In genomic region chr17:46772404-46773277, GRCm38 (mm10) we compare ENCODE assay signal across 8 mouse cellular contexts. TPM values are rescaled to one million over a fixed set of nuclear protein-coding genes. Genes with fewer than 3 reads are reported as not detected.
DNase-seq lines count a peak whose midpoint lies in the region; ATAC-seq and TF ChIP-seq lines count a peak whose summit lies in the region.

Gene 2310039H08Rik (plus strand): TSS chr17:46772635.

- peak within 1 kb of the TSS; percentile 92 for H3K4me2 ChIP-seq in forebrain, embryonic 15.5 days (replicated peaks)

- no peaks in the 10 kb centered on the region for H3K9me3 ChIP-seq in ES-Bruce4 (replicated peaks; ENCODE audit: control insufficient read depth, insufficient read depth, low read length, poor library complexity, severe bottlenecking)
- H3K9me3 ChIP-seq in forebrain, embryonic 15.5 days: no peaks in the 10 kb centered on the region

- H3K36me3 ChIP-seq in ES-Bruce4 (ENCODE audit: control insufficient read depth, insufficient read depth, low read length, poor library complexity, severe bottlenecking): peaks cover 27% of the 10 kb centered on the region
- peaks cover 31% of the 10 kb centered on the region for H3K36me3 ChIP-seq in forebrain, embryonic 15.5 days

- H3K27ac ChIP-seq in ES-Bruce4 (ENCODE audit: insufficient read depth, low read length): peak within 1 kb of the TSS; percentile 58
- H3K27ac ChIP-seq in forebrain, embryonic 15.5 days (replicated peaks): peak within 1 kb of the TSS; percentile 90

- no peak for TF ChIP-seq EP300 in ES-Bruce4 (IDR thresholded peaks at IDR 0.05; ENCODE audit: insufficient read depth, low read depth, low read length)

- intact Hi-C loops in heart, postnatal 25 days (cut with DNase I): no loop called here

- TF ChIP-seq CTCF in ES-Bruce4 (IDR thresholded peaks at IDR 0.05; ENCODE audit: low read depth, low read length): no peak
- no peak for TF ChIP-seq CTCF in lung, adult 2 months (IDR thresholded peaks at IDR 0.05; ENCODE audit: insufficient read depth, low read length)

- H3K4me1 ChIP-seq in ES-Bruce4 (ENCODE audit: control insufficient read depth, insufficient read depth, low read length): no peaks in the 10 kb centered on the region
- peaks cover 21% of the 10 kb centered on the region for H3K4me1 ChIP-seq in forebrain, embryonic 15.5 days
- peaks cover 2% of the 10 kb centered on the region; the same call in 1 of the 2 replicates for H3K4me1 ChIP-seq in lung, adult 2 months (ENCODE audit: control insufficient read depth, insufficient read depth, low read length)

- under 1% methylated on average over 50 of the region's 50 CpGs for WGBS in forebrain, embryonic 15.5 days
- under 1% methylated on average over 50 of the region's 50 CpGs for WGBS in lung, adult 2 months

- H3K4me3 ChIP-seq in ES-Bruce4 (ENCODE audit: low read depth, low read length): peak within 1 kb of the TSS; percentile 89
- H3K4me3 ChIP-seq in forebrain, embryonic 15.5 days: peak within 1 kb of the TSS; percentile 91
- peak within 1 kb of the TSS; percentile 96 for H3K4me3 ChIP-seq in lung, adult 2 months (replicated peaks; ENCODE audit: extremely low read depth, low read depth, low read length)

- H3K27me3 ChIP-seq in ES-Bruce4 (ENCODE audit: control insufficient read depth, insufficient read depth, low read length, poor library complexity, severe bottlenecking): no peaks in the 10 kb centered on the region
- H3K27me3 ChIP-seq in forebrain, embryonic 15.5 days: no peaks in the 10 kb centered on the region

- peak within 1 kb of the TSS; percentile 81 for H3K9ac ChIP-seq in ES-Bruce4 (ENCODE audit: low read depth, poor library complexity, severe bottlenecking)
- H3K9ac ChIP-seq in forebrain, embryonic 15.5 days (replicated peaks): peak within 1 kb of the TSS; percentile 79

- peak; percentile 75 for DNase-seq in cerebellum, adult 11 months
- peak; percentile 74 for DNase-seq in heart, postnatal 25 days (ENCODE audit: low spot score)
- DNase-seq in layer of hippocampus, adult 18-20 months (ENCODE audit: low spot score in 2 of 2): peak; percentile 83 to 90
- DNase-seq in lung, adult 2 months: peak; percentile 85
- DNase-seq in thymus, adult 18-20 months: peak; percentile 68 to 77

- TF ChIP-seq POLR2A in ES-Bruce4 (IDR thresholded peaks at IDR 0.05; ENCODE audit: insufficient read depth, low read length): peak; percentile 65
- TF ChIP-seq POLR2A in lung, adult 2 months (IDR thresholded peaks at IDR 0.05; ENCODE audit: borderline replicate concordance, extremely low read depth, low read depth, low read length): peak; percentile 93

- ATAC-seq in forebrain, embryonic 15.5 days (replicated peaks): peak; percentile 93
- ATAC-seq in neutrophil, adult 5-6 weeks (ENCODE audit: extremely low read depth, insufficient number of reproducible peaks, low FRiP score, poor library complexity, severe bottlenecking): peak; percentile 81

RNA-seq across cellular contexts. Expression of gene 2310039H08Rik, which starts in this region (rescaled TPM):
- polyA plus RNA-seq in ES-Bruce4 (2011; ENCODE audit: insufficient read depth, insufficient read length, low read depth, missing spikeins): 6.7 and 7.2 TPM in 2 replicates
- polyA plus RNA-seq in forebrain, embryonic 15.5 days (2015; fragmentation: Nextera tagmentation; extraction: Ambion mirVana): 56.0 and 63.6 TPM in 2 replicates
- total RNA-seq in heart, postnatal 25 days (2021): 10 to 100 TPM; 26.1 to 28.2 TPM
- 1 to 10 TPM; 4.9 to 8.3 TPM for total RNA-seq in layer of hippocampus, adult 18-20 months (2021)
- 65.3 and 79.1 TPM in 2 replicates for polyA plus RNA-seq in lung, adult 2 months (2012; rRNA removed)
- 4.8 and 5.6 TPM in 2 replicates for total RNA-seq in neutrophil, adult 5-6 weeks (2017)

Comparison
In these comparisons a context has a peak if more than half of its experiments do, and no peak if none do; other contexts are left out.
1. Peak in every context shown above with its lines: DNase-seq, ATAC-seq, H3K4me3 ChIP-seq and H3K27ac ChIP-seq.